Mouse (Mus musculus): ENCODE measurements around the gene Cd8a. TPM values are rescaled to one million over a fixed set of nuclear protein-coding genes. Genes with fewer than 3 reads are reported as not detected.
A peak's percentile ranks its signal among the peaks of the same experiment; 100 is the strongest.

Cd8a gene
- total RNA-seq, 2 experiments from 2014 or later = 0.60 to 2.6 TPM

GRCm38 (mm10) chr6:71369416-71369815 is 3.8 kb upstream of the Cd8a start:
- intact Hi-C loops (cut with DNase I) = no loop called here
- DNase-seq = peak in 1 of 2 experiments; percentile 9

DNA sequence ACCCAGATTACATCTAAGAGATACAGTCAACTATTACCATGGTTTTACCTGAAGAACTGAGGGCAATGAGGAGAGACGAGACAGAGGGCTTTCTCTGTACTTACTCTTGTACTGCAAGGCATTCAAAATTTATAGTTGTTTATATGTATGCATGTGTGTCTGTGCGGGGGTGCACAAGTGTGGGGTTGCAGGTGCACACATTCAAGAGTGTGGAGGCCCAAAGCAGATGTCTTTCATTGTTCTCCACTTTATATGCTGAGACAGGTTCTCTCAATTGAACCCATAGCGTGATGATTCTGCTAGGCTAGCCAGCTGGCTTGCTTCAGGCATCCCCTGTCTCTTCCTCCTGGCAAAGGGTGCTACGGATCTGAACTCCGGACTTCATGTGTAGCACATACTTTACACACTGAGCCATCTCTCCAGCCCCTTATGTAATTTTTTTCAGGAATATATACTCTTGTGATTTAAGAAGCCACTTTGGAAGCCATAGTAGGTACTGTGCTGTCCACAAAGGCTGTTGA is 2.1 kb upstream of the Cd8a start:
- no peak for DNase-seq
- intact Hi-C loops (cut with DNase I) = no loop called here

- DNase-seq = no peak
- intact Hi-C loops (cut with DNase I) = no loop called here
Measured at GRCm38 (mm10) chr6:71372041-71372720, 1.0 kb upstream of the Cd8a start.

DNA sequence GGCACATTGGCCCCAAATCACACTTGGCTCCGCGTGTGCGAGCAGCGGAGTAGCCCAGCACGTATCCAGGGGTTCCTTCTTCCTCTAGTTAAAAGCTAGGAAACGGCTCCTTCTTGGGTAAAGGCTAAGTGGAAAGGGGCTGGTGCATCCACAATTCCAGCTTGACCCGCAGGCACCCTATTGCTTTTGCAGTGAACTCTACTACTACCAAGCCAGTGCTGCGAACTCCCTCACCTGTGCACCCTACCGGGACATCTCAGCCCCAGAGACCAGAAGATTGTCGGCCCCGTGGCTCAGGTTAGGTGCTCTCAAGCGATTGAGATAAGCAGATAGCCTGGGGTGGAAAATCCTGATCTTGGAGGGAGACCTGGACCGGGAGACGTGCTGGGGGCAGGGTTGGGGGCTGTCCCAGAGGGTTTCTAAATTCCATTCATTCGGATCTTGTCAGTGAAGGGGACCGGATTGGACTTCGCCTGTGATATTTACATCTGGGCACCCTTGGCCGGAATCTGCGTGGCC is 1.1 kb downstream of the Cd8a start:
- no peak for DNase-seq
- intact Hi-C loops (cut with DNase I) = no loop called here

GRCm38 (mm10) chr6:71374921-71375320 is 1.7 kb downstream of the Cd8a start:
- DNase-seq = no peak
- intact Hi-C loops (cut with DNase I) = no loop called here

GRCm38 (mm10) chr6:71376711-71377110 is 3.5 kb downstream of the Cd8a start:
- intact Hi-C loops (cut with DNase I) = no loop called here
- DNase-seq = no peak

GRCm38 (mm10) chr6:71381654-71382053 is 8.4 kb downstream of the Cd8a start:
- no peak for DNase-seq
- intact Hi-C loops (cut with DNase I) = no loop called here

- DNase-seq = no peak
- intact Hi-C loops (cut with DNase I) = no loop called here
Measured at GRCm38 (mm10) chr6:71390496-71390895, 17.3 kb downstream of the Cd8a start.

GRCm38 (mm10) chr6:71396016-71396415 is 22.8 kb downstream of the Cd8a start:
- intact Hi-C loops (cut with DNase I) = loop anchor here (5.0 kb wide), 2 partner anchors 94 to 249 kb away; no protein-coding TSS in a partner anchor
- no peak for DNase-seq

- no peak for DNase-seq
- intact Hi-C loops (cut with DNase I) = loop anchor here (5.0 kb wide), 2 partner anchors 94 to 249 kb away; no protein-coding TSS in a partner anchor
Measured at GRCm38 (mm10) chr6:71396761-71397160, 23.5 kb downstream of the Cd8a start.

GRCm38 (mm10) chr6:71398829-71399609 is 25.8 kb downstream of the Cd8a start:
- DNase-seq = peak; percentile 58 to 65
- intact Hi-C loops (cut with DNase I) = loop anchor here (1.0 to 5.0 kb wide), 3 partner anchors 97 to 252 kb away; no protein-coding TSS in a partner anchor

DNA sequence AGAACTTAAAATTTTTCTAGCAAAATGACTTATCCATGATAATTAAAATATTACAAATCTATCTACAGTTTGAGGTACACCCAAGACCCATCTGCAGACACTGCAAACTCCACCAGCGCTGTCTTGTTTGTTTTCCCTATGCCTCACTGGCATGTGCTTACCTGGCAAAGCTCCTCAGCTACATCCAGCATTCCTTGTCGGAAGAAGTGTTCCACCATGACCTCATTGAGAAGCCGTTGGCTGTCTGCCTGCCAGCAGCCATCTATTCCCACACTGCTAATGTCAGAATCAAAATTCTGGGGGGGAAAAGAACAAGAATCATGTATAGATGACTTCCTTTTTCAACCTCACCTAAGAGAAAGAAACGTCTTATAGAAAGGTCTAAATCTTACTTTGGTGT is 41.4 kb downstream of the Cd8a start:
- intact Hi-C loops (cut with DNase I) = no loop called here
- DNase-seq = peak; percentile 48 to 58

GRCm38 (mm10) chr6:71415446-71415845 is 42.2 kb downstream of the Cd8a start:
- no peak for DNase-seq
- intact Hi-C loops (cut with DNase I) = no loop called here

DNA sequence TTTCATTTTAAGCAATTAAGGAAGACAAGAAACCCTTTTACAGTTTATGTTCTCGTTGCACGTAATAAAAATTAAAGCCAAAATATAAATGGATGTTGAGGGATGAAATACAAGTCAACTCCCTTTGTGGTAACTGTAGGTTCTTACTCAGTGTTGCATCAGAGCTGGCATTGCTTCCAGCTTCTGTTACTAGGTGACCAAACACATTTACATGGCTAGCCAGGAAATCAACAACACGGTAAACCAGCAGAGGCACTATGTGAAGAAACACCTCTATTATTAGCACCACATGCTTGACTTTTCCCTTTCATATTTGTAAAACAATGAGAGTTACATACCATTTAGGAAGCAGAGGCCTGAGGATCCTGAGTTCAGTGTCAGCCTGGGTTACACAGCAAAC is 45.6 kb downstream of the Cd8a start:
- intact Hi-C loops (cut with DNase I) = no loop called here
- DNase-seq = peak; percentile 45 to 60

- no peak for DNase-seq
- intact Hi-C loops (cut with DNase I) = loop anchor here (5.0 kb wide), 1 partner anchor 254 kb away; no protein-coding TSS in a partner anchor
Measured at GRCm38 (mm10) chr6:71420848-71421247, 47.6 kb downstream of the Cd8a start.

- DNase-seq = no peak
- intact Hi-C loops (cut with DNase I) = loop anchor here (5.0 kb wide), 1 partner anchor 255 kb away; no protein-coding TSS in a partner anchor
Measured at GRCm38 (mm10) chr6:71422162-71422561, 48.9 kb downstream of the Cd8a start.

GRCm38 (mm10) chr6:71423116-71423515 is 49.9 kb downstream of the Cd8a start:
- peak; percentile 25 to 40 for DNase-seq

GRCm38 (mm10) chr6:71425681-71426080 is 52.5 kb downstream of the Cd8a start:
- intact Hi-C loops (cut with DNase I) = no loop called here
- DNase-seq = no peak

More at GRCm38 (mm10) chr6:71423116-71423515, 49.9 kb downstream of the Cd8a start:
- intact Hi-C loops (cut with DNase I) = loop anchor here (5.0 kb wide), 1 partner anchor 256 kb away; no protein-coding TSS in a partner anchor

GRCm38 (mm10) chr6:71427996-71428725 is 54.9 kb downstream of the Cd8a start:
- no peak for DNase-seq
- intact Hi-C loops (cut with DNase I) = no loop called here

All from heart, postnatal 10 days (tissue).